Mouse (Mus musculus) G1E (cell line): ENCODE measurements around the gene Olfr64.

ENCODE experiments used
- CTCF ChIP-seq: IDR thresholded peaks from 2 replicates; pipeline ENCODE4 v1.5.1; 2012; ENCODE audit warnings: low read depth, low read length, inconsistent platforms, mixed read lengths
- GATA1 ChIP-seq: IDR thresholded peaks from 2 replicates; pipeline ENCODE4 v1.6.1; 2012; ENCODE audit warnings: borderline replicate concordance, low read length, inconsistent platforms, mixed read lengths
- POLR2AphosphoS5 ChIP-seq: IDR thresholded peaks from 2 replicates; pipeline ENCODE4 v1.6.1; 2012; ENCODE audit warnings: low read depth, low read length, inconsistent platforms; ENCODE audit not compliant: insufficient replicate concordance
- TAL1 ChIP-seq: conservative IDR thresholded peaks from 2 replicates; pipeline ENCODE4 v1.6.1; 2012; ENCODE audit warnings: low read depth, low read length, inconsistent platforms, mixed read lengths

- TF ChIP-seq CTCF = no peak
- no peak for TF ChIP-seq GATA1
- TF ChIP-seq TAL1 = peak; percentile 36; the same call in 1 of the 2 replicates
- no peak for TF ChIP-seq POLR2AphosphoS5
Measured at GRCm38 (mm10) chr7:103860855-103861254, 33.4 kb downstream of the Olfr64 start.
